Mouse (Mus musculus) thymus, postnatal 0 days (tissue): ENCODE data around the gene Sos2. TPM values are rescaled to one million over a fixed set of nuclear protein-coding genes. Genes with fewer than 3 reads are reported as not detected.
"Not testable (repeated sequence)": the region's sequence is repeated elsewhere in the genome, so short reads cannot be mapped to it uniquely, and the experiment has no call there.

Experiments
- DNase-seq: peaks from one replicate; pipeline ENCODE4 v3.0.0-alpha.2; 2015; ENCODE audit warnings: low spot score
- polyA plus RNA-seq: library from polyadenylated mRNA; unstranded; fragments of >200 nt; fragmentation: Nextera tagmentation; extraction: Ambion mirVana; gene quantifications from 2 replicates; pipeline ENCODE4 v1.2.1, GENCODE M21; 2015

Sos2 gene
- polyA plus RNA-seq, 1 experiment from 2014 or later: 6.9 TPM

DNA sequence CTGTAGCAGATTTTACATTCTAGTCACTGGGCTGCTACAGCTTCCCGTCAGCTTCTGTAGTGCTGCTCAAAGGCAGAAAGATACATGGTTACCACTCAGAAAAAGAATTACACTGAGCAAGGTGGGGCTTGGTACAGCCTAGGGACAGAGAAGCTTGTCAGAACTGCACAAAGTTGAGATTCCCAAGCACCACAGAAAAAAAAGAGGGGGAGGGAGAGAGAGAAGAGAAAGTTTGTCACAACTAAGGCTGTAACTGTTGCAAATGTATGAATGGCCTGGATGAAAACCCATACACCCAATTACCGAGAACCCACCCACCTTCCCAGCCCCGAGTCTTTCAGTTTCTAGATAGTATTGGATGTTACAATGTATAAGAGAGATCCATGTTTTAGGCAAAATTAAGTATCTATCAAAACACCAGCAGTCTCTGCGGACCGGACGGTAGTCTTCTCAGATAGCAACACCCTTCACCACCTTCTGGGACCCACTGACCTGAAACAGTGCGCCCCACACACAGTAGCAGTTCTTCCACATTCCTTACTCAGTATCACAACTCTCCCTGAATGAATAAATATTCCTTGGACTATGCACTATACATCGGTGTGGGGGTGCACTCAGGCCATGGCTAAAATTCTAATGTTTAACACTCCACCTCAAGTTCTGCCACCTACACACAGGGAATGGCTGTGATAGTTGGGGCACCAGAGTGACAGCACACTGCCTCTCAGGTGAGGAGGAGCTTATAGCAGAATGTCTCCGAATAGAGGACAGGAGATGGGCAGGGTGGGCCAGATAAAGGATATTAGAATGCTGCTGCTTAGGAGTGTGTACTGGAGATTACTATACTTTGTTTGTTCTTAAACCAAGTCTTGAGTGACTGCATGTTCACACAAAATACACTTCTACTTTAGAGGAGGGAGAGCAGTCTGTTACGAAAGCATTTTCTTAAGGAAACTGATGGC, 6.8 kb downstream of the Sos2 start:
- no peak for DNase-seq

DNA sequence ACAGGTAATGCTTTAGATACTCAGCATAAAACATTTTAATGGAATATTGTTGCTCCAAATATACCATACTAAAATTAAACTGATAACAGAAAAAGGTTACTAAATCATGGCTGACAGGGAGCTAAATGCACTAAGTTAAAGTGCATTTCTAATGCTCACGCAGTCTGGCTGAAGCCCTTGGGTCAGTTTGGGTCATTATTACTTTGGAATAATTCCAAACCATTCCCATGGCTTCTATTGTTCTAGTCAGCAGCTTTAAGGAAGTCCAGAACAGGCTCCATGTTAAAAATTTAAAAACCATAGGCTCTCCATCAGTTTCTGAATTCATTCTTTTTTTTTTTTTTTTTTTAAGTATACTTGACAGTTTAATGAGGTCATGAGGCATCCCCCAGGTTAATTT, 7.5 kb downstream of the Sos2 start:
- DNase-seq: no peak

DNA sequence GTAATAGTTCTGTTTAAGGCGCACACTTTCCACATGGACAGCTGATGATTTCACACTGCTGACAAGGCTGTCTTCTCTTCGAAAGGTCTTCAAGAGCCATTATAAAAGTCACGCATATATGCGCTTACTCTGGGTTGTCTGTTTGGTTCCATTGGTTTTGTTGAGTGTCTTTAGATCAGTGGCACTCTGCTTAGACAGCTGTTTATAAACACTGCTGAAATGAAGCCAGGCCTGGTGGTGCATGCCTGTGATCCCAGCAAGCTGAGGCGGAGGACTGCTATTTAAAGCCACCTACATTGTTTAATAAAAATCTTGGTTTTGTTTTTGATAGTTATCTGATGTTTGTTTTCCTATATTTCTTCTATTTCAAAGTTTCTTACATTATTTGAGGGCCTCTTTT, 14.9 kb downstream of the Sos2 start:
- no peak for DNase-seq

- no peak for DNase-seq
Observed at GRCm38 (mm10) chr12:69661658-69662057, 20.0 kb downstream of the Sos2 start.

DNA sequence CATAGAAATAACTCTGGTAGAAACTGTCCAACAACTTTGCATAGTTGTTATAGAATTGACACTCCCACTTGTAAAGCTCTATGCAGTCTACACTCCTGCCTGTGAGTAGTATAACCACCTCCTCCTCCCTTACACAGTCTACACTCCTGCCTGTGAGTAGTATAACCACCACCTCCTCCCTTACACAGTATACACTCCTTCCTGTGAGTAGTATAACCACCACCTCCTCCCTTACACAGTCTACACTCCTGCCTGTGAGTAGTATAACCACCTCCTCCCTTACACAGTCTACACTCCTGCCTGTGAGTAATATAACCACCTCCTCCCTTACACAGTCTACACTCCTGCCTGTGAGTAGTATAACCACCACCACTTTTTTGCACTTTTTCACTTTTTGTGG, 27.7 kb downstream of the Sos2 start:
- DNase-seq: not testable (repeated sequence)

DNA sequence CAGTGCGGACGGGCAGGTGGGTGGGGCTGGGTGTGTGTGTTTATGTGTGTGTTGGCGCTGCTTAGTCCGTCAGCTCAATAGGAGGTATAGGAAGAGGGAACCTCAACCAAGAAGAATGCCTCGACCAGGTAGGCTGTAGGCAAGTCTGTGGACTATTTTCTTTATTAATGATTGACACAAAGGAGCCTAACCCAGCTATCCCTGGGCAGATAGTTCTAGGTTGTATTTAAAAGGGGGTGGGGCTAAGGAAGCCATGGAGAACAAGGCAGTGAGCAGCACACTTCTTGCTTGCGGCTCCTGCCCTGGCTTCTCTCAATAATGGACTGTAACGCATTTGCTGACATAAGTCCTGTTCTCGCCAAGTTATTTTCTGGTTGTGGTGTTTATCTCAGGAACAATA, 32.1 kb downstream of the Sos2 start:
- DNase-seq: no peak

- DNase-seq: no peak
Observed at GRCm38 (mm10) chr12:69645821-69646616, 35.6 kb downstream of the Sos2 start.

GRCm38 (mm10) chr12:69644877-69645276, 36.8 kb downstream of the Sos2 start:
- DNase-seq: no peak

- no peak for DNase-seq
Observed at GRCm38 (mm10) chr12:69642877-69643276, 38.8 kb downstream of the Sos2 start.

DNA sequence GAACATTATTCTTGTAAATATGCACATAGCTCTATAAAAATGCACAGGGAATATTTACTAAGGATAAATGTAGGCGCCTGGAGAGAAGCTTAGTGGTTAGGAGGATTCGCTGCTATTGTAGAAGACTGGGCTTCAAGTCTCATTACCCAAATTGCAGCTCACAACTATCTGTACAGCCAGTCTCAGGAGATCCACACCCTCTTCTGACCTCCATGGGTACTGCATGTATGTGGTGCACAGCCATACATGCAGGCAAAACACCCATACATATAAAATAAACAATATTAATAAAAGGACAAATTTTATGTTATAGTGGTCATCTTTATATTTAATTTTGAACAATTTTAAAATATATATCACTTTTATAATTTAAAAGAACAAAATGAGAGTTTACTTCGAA, 46.9 kb downstream of the Sos2 start:
- peak; percentile 68 for DNase-seq

DNA sequence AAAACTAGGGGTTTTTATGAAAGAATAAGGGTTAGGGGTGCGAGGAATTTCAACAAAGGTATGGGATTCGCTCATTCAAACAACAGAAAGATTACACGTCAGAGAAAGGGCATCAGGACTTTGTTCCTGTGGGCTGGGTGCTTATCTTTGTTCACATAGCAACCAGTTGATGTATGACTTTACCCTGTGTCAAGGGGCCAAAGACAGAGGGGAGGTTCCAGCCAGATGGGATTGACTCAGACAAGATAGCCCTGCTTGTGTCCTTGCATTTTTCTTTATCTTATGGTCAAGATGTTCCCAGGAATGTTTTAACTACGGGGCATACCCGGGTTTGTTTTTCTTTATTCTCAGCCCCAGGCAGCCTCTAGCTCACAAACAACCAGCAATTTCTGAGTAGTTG, 63.1 kb downstream of the Sos2 start:
- not testable (repeated sequence) for DNase-seq

DNA sequence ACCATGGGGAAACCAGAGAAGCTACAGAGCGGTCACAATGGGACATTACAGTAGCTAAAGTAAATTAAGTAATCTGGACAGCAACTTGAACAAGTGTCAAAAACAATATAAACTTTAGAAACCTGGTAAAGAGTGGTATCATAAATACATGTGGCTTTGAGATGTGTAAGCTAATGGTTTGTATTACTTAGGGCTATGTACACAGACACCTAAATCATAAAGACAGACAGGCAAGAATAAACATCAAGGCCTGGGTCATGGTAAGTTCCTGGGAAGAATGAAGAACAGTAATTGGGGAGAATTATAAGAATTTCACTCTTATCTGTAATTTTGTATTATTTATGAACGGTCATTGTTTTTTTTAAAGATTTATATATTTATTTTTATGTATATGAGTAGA, 77.3 kb downstream of the Sos2 start:
- DNase-seq: no peak

DNA sequence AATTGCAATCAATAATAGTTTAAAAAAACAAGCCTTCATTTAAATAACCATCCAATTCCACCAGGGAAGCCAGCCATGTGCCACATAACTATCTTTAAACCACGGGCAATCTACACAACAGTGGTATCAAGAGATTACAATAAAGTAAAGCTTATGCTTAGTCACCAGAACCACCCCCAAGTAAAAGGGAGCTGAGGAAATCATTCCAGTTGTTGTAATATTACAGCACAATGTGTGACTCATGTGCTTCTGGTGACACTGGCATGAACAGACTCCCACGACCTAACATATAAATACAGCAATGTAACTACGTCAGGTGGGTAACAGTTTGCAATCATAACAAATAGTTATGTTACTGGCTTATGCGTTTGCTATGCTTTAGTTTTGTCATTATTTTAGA, 84.2 kb downstream of the Sos2 start:
- no peak for DNase-seq

- no peak for DNase-seq
Observed at GRCm38 (mm10) chr12:69593130-69593529, 88.5 kb downstream of the Sos2 start.

DNA sequence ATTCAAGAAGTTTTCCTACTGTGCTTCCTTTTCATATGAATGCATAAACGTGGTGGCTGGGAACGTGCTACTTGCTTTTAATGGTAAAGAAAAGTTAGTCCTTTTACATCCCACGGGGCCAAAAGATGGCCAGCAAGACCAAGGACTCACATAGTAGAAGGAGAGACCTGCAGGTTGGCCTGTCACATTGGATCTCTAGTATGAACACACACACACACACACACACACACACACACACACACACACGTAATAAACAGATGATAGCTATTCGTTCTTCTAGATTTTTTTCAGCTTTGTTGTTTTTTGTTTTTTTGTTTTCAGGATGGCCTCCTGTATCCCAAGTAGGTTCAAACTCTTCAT, 98.4 kb downstream of the Sos2 start:
- DNase-seq: no peak

GRCm38 (mm10) chr12:69582613-69583269, 98.9 kb downstream of the Sos2 start, which contains the start of gene Vcpkmt:
Gene Vcpkmt (minus strand): TSS chr12:69583028.
- DNase-seq: peak; percentile 95

- DNase-seq: peak; percentile 13
Observed at GRCm38 (mm10) chr12:69582216-69582612, 99.4 kb downstream of the Sos2 start.

DNA sequence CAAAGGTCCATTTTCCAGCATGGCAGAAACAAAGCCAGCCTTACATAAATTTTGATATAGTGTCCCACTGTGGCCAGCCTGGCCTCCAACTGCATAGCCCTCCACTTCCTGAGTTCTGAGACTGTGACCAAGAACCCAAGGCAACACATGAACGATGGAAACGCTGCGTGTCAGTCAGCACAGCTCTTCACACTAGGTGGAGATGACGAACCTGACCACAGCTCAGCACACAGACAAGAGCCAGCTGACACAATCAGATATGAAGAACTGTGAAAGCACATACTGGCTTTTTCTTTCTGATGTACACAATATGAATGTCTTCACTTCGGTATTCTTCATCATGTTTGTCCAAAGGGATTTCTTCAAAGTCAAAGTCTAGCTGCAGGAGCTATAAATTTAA, 102.0 kb downstream of the Sos2 start:
- DNase-seq: peak; percentile 37

DNA sequence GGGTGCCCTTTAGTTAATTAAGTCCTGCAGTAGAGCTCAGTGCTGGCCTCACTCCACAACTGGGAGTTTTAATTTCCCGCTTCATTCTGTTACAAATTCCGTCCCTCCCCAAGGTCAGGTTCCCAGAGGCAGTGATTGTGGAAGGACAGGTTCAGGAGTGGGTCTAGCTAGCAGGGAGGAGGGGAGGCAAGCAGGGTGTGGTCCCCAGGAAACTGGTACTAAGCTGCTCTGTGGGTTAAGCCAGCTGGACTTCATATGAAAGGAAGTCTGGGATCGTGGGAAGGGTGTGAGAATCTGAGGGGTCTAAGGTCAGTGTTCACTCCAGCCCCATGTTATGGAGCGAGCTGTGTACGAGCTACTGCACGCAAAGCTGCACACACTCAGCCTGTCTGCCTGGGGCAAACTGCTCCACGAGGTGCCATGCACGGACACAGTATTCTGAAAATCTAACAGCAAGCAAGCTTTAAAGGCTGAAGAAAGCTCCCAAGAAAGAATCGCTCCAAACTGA, 105.5 kb downstream of the Sos2 start:
- DNase-seq: no peak

DNA sequence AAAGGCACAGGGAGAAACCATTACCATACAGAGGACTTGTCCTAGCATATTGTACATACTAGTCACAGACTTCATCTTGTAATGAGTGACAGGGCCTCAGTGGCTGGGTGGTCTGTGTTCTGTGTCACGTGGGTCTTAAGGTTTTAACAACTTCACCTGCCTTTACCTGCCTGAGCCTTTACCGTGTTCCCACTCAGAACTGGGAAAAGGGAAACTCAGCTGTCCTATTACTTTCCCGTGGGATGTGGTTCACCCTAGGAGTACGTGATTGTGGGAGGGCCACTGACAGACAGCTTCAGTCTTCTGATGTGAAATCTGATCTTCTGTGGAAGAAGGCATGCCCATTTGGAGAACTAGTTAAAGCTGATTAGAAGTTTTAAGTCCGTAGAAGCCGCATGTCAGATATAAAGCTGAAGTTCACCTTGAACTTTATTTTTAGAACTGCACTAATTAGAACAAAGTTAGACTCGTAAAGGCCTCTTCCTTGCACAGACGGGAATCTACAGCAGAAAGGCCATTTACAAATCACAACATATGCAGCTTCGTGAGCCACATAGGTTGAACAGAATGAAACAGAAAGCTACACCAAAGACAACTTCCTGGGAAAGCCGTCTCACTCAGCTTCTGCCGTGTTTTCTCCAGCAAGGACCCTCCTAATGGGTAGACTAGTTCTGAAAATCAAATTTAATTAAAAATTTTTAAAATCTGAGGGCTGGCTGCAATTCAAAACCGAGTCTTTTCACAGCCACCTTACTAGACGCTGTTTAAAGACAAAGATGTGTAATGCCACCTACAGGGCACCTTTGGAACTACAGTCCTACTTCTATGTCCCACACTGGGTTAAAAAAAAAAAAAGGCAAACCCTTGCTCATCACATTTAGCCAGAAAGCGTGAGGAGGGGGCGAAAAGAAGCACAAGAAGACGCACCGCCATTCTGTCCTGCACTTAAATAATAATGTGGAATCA, 107.5 kb downstream of the Sos2 start:
- DNase-seq: peak; percentile 86
